Mouse (Mus musculus): Measurements from ENCODE around the gene Cpxm1.

GRCm38 (mm10) chr2:130438861-130439260, 41.5 kb upstream of the Cpxm1 start:
- TF ChIP-seq CTCF (IDR thresholded peaks at IDR 0.05; ENCODE audit: low read depth) (no peak), EP300 (IDR thresholded peaks at IDR 0.05; ENCODE audit: low read depth) (no peak)
